Mouse (Mus musculus): ENCODE measurements at regions not wholly inside any gene's neighbourhood (a gene's known extent, or its start where the extent isn't known, plus 50 kb on each side); places are given as distances from the start of the nearest gene placed in this dataset.

DNA sequence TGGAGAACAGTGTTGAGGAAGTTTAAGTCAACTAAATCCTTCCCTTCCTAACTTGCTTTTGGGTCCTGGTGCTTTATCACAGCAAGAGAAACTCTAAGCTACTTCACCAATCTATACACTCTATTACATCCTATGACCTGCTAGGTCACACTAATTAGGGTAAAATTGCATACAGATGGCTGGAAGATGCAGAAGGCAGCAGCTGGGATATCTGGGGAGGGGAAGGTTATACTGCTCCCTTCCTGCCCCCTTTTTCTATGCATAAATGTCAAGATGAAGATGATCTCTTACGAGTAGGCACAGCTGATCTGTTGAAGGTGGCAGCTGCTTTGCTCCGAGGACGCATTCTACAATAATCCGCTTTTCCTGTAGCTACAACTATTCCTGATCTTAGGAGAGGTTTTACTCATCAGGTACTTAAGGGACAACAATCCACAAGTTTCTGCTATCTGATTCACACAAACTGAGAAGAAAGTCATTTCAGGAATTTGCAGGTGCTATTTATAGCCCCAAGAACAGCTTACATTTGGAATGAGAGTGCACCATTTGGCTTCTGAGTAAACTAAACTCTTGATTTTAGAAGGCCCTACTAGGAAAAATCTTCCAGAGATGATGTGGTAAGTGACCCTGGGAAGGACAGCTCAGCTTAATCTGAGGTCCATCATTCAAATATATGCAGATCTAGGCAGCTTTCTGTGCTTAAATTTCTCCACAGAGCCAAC, 146.3 kb upstream of the Krr1 start:
- TF ChIP-seq CTCF (IDR thresholded peaks at IDR 0.05; ENCODE audit: low read depth) = no peak
- H3K36me3 ChIP-seq (ENCODE audit: control insufficient read depth, insufficient read depth) = no peaks in the 10 kb centered on the region
- no peak overlapping the region for H3K4me2 ChIP-seq (replicated peaks; ENCODE audit: low read depth)
- no peaks in the 10 kb centered on the region for H3K9me3 ChIP-seq (ENCODE audit: control insufficient read depth)
- H3K9ac ChIP-seq (ENCODE audit: low read depth, low read length) = no peak overlapping the region
- no peaks in the 10 kb centered on the region for H3K27me3 ChIP-seq (replicated peaks; ENCODE audit: control insufficient read depth, insufficient read depth, low read length)
- no peaks in the 10 kb centered on the region for H3K4me1 ChIP-seq (replicated peaks; ENCODE audit: control insufficient read depth, insufficient read depth, low read length)
- WGBS = 84% methylated on average over 4 of the region's 4 CpGs
- no peak overlapping the region for H3K27ac ChIP-seq (ENCODE audit: low read depth, low read length)
- ATAC-seq = no peak
- no peak overlapping the region for H3K4me3 ChIP-seq (ENCODE audit: low read depth, low read length)

DNA sequence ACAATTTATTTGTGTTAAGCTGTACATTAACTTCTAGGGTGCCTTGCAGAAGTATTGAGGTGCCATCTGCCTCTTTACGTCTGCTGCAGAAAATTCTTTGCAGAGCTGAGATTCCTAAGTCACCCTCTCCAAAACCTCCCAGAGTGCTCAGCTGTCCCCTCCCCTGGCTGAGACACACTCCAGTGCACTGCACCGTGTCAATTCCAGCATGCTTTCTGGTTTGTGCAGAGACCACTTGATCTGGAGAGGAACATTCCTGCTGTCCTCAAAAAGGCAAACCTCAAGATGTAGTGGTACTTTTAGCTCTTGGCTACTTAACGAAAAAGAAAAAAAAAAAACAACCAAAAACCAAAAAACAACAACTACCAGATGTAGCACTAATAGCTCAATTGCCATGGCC, 145.2 kb upstream of the Krr1 start:
- no peak for ATAC-seq
- Histone ChIP-seq H3K4me3 (ENCODE audit: low read depth, low read length) (no peak overlapping the region), H3K36me3 (ENCODE audit: control insufficient read depth, insufficient read depth) (no peaks in the 10 kb centered on the region), H3K9me3 (ENCODE audit: control insufficient read depth) (no peaks in the 10 kb centered on the region), H3K4me1 (replicated peaks; ENCODE audit: control insufficient read depth, insufficient read depth, low read length) (no peaks in the 10 kb centered on the region; the same call in 1 of the 2 replicates), H3K9ac (ENCODE audit: low read depth, low read length) (no peak overlapping the region), H3K27me3 (replicated peaks; ENCODE audit: control insufficient read depth, insufficient read depth, low read length) (no peaks in the 10 kb centered on the region), H3K4me2 (replicated peaks; ENCODE audit: low read depth) (no peak overlapping the region), H3K27ac (ENCODE audit: low read depth, low read length) (no peak overlapping the region)
- 65% methylated on average over 3 of the region's 3 CpGs for WGBS
- TF ChIP-seq CTCF (IDR thresholded peaks at IDR 0.05; ENCODE audit: low read depth) = no peak

DNA sequence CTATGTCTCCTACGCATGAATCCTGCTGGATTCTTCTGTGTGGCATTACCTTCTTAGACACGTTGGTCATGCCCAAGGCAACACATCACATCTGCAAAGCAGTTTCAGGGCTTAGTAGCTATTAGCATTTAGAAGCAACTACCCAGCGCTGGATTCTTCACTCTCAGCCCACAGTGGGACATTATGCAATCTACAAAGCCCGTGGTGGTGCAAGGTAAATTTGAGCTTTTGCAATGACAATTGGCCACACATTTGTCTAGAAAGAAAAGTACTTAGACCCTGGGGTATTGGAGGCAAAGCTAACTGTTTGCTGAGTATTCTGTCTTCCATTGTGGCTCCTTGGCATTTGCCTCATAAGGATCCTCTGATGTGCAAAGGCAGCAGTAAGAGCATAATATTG, 144.5 kb upstream of the Krr1 start:
- Histone ChIP-seq H3K4me3 (ENCODE audit: low read depth, low read length) (no peak overlapping the region), H3K4me1 (replicated peaks; ENCODE audit: control insufficient read depth, insufficient read depth, low read length) (no peaks in the 10 kb centered on the region; the same call in 1 of the 2 replicates), H3K9me3 (ENCODE audit: control insufficient read depth) (no peaks in the 10 kb centered on the region), H3K27me3 (replicated peaks; ENCODE audit: control insufficient read depth, insufficient read depth, low read length) (no peaks in the 10 kb centered on the region), H3K9ac (ENCODE audit: low read depth, low read length) (no peak overlapping the region), H3K36me3 (ENCODE audit: control insufficient read depth, insufficient read depth) (no peaks in the 10 kb centered on the region), H3K27ac (ENCODE audit: low read depth, low read length) (no peak overlapping the region), H3K4me2 (replicated peaks; ENCODE audit: low read depth) (no peak overlapping the region)
- TF ChIP-seq CTCF (IDR thresholded peaks at IDR 0.05; ENCODE audit: low read depth) = no peak
- ATAC-seq = no peak
- 91% methylated on average over 4 of the region's 4 CpGs for WGBS

DNA sequence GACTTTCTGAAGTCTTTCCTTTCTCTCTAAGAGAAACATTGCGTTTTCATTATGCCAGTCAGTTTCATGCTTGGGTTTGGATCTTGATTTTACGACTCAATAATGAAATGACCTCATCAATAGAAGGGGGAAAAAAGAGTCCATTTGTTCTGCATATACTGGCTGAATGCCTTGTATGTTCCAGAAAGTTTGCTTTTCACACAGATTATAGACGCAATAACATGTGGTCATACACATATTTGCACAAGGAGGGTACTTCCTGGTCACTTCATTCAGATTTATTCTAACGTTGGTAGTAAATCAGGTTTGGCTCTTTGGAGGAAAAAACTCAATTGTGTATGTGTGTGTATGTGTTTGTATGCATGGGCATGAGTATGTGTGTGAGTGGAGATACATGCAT, 143.9 kb upstream of the Krr1 start:
- no peak; the same call in 1 of the 2 replicates for ATAC-seq
- no peak overlapping the region for H3K4me2 ChIP-seq (replicated peaks; ENCODE audit: low read depth)
- no peak overlapping the region for H3K9ac ChIP-seq (ENCODE audit: low read depth, low read length)
- no peak overlapping the region for H3K27ac ChIP-seq (ENCODE audit: low read depth, low read length)
- H3K36me3 ChIP-seq (ENCODE audit: control insufficient read depth, insufficient read depth) = no peaks in the 10 kb centered on the region
- TF ChIP-seq CTCF (IDR thresholded peaks at IDR 0.05; ENCODE audit: low read depth) = no peak
- H3K27me3 ChIP-seq (replicated peaks; ENCODE audit: control insufficient read depth, insufficient read depth, low read length) = no peaks in the 10 kb centered on the region
- no peaks in the 10 kb centered on the region for H3K9me3 ChIP-seq (ENCODE audit: control insufficient read depth)
- H3K4me1 ChIP-seq (replicated peaks; ENCODE audit: control insufficient read depth, insufficient read depth, low read length) = no peaks in the 10 kb centered on the region; the same call in 1 of the 2 replicates
- H3K4me3 ChIP-seq (ENCODE audit: low read depth, low read length) = no peak overlapping the region
- 53% methylated on average over 4 of the region's 4 CpGs for WGBS

- H3K9ac ChIP-seq (ENCODE audit: low read depth, low read length) = no peak overlapping the region
- 96% methylated on average over 2 of the region's 2 CpGs for WGBS
These were observed 143.2 kb upstream of the Krr1 start for GRCm38 (mm10) chr10:111829291-111829690.

GRCm38 (mm10) chr10:111831105-111831504, 141.4 kb upstream of the Krr1 start:
- H3K4me3 ChIP-seq (ENCODE audit: low read depth, low read length) = no peak overlapping the region
- no peaks in the 10 kb centered on the region for H3K36me3 ChIP-seq (ENCODE audit: control insufficient read depth, insufficient read depth)
- H3K27ac ChIP-seq (ENCODE audit: low read depth, low read length) = no peak overlapping the region
- H3K4me2 ChIP-seq (replicated peaks; ENCODE audit: low read depth) = no peak overlapping the region
- no peak for TF ChIP-seq CTCF (IDR thresholded peaks at IDR 0.05; ENCODE audit: low read depth)
- H3K4me1 ChIP-seq (replicated peaks; ENCODE audit: control insufficient read depth, insufficient read depth, low read length) = peaks cover 2% of the 10 kb centered on the region; the same call in 1 of the 2 replicates
- H3K9me3 ChIP-seq (ENCODE audit: control insufficient read depth) = no peaks in the 10 kb centered on the region
- no peak for ATAC-seq
- H3K9ac ChIP-seq (ENCODE audit: low read depth, low read length) = no peak overlapping the region
- 53% methylated on average over 1 of the region's 1 CpGs for WGBS
- no peaks in the 10 kb centered on the region for H3K27me3 ChIP-seq (replicated peaks; ENCODE audit: control insufficient read depth, insufficient read depth, low read length)

More at GRCm38 (mm10) chr10:111829291-111829690, 143.2 kb upstream of the Krr1 start:
- Histone ChIP-seq H3K9me3 (ENCODE audit: control insufficient read depth) (no peaks in the 10 kb centered on the region), H3K27me3 (replicated peaks; ENCODE audit: control insufficient read depth, insufficient read depth, low read length) (no peaks in the 10 kb centered on the region), H3K36me3 (ENCODE audit: control insufficient read depth, insufficient read depth) (no peaks in the 10 kb centered on the region), H3K4me2 (replicated peaks; ENCODE audit: low read depth) (no peak overlapping the region), H3K4me1 (replicated peaks; ENCODE audit: control insufficient read depth, insufficient read depth, low read length) (peaks cover 2% of the 10 kb centered on the region; the same call in 1 of the 2 replicates), H3K4me3 (ENCODE audit: low read depth, low read length) (no peak overlapping the region), H3K27ac (ENCODE audit: low read depth, low read length) (no peak overlapping the region)
- ATAC-seq = no peak
- TF ChIP-seq CTCF (IDR thresholded peaks at IDR 0.05; ENCODE audit: low read depth) = no peak
